Mouse (Mus musculus) bone marrow macrophage, adult 2 months (primary cell): ENCODE results near the gene Kctd15.

Experiments
- CTCF ChIP-seq: IDR thresholded peaks from 2 replicates; pipeline ENCODE4 v1.5.1; 2012; ENCODE audit warnings: low read depth, mild to moderate bottlenecking, low read length, moderate library complexity
- POLR2A ChIP-seq: IDR thresholded peaks from 2 replicates; pipeline ENCODE4 v1.6.1; 2012; ENCODE audit warnings: mild to moderate bottlenecking, low read depth, low read length, borderline replicate concordance

DNA sequence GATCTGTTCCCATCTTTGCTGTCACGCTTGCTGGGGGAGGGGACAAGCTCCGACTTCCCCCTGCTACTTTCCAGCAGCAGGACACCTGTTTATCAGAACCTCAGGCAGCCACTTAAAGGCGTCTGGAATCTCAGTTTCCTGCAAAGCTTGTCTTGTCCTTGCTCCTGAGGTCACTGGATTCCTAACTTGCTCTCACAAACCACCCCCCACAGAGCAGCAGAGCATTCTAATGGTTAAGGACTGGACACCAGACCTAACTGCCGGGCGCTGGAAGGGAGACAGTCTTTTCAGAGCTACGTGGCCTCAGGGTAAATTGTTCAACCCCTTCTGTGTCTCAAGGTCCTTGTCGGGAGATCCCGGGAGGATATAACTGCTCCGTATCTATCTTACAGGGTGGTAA is 12.8 kb upstream of the Kctd15 start:
- TF ChIP-seq CTCF: no peak
- TF ChIP-seq POLR2A: no peak
